Mouse (Mus musculus): Measurements from ENCODE around the gene Zfhx3. TPM values are rescaled to one million over a fixed set of nuclear protein-coding genes. Genes with fewer than 3 reads are reported as not detected.

Gene Zfhx3
- polyA plus RNA-seq, 1 experiment from 2014 or later, result 22.0 TPM

DNA sequence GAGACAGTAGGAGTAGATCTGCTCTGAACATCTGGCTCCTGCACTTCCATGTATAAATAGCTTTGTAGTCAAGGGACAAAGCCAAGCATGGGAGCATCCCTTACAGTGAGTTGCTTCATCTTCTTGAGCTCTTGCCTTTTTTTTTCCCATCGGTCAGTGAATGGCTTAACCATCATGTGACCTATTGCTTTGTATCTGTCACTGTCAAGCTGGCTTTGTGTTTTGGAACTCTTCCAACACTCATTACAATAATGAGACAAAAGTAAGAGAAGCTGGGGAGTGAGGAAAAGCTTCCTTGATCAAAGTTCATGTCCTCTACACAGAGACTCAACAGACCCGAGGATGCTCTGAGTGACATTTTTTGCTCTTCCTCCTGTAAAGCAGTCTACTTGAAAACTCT, 183.0 kb downstream of the Zfhx3 start:
- DNase-seq (ENCODE audit: low spot score), result no peak
- H3K9me3 ChIP-seq, result no peaks in the 10 kb centered on the region
- 51% methylated on average over 2 of the region's 2 CpGs for WGBS
- H3K36me3 ChIP-seq, result no peaks in the 10 kb centered on the region
- H3K4me3 ChIP-seq, result no peak overlapping the region
- H3K27me3 ChIP-seq (ENCODE audit: insufficient read depth, poor library complexity, severe bottlenecking), result no peaks in the 10 kb centered on the region
- peaks cover 7% of the 10 kb centered on the region for H3K4me1 ChIP-seq (replicated peaks)
- H3K27ac ChIP-seq, result no peak overlapping the region

- H3K4me3 ChIP-seq, result no peak overlapping the region
- no peak overlapping the region for H3K27ac ChIP-seq
- 65% methylated on average over 5 of the region's 5 CpGs for WGBS
- no peak for DNase-seq (ENCODE audit: low spot score)
- no peaks in the 10 kb centered on the region for H3K36me3 ChIP-seq
- H3K27me3 ChIP-seq (ENCODE audit: insufficient read depth, poor library complexity, severe bottlenecking), result no peaks in the 10 kb centered on the region
- H3K9me3 ChIP-seq, result no peaks in the 10 kb centered on the region
- H3K4me1 ChIP-seq (replicated peaks), result peaks cover 9% of the 10 kb centered on the region; the same call in 1 of the 2 replicates
Measured at GRCm38 (mm10) chr8:108146536-108146935, 204.1 kb downstream of the Zfhx3 start.

GRCm38 (mm10) chr8:108148599-108149249, 206.3 kb downstream of the Zfhx3 start:
- Histone ChIP-seq H3K27ac (no peak overlapping the region), H3K36me3 (no peaks in the 10 kb centered on the region), H3K4me3 (no peak overlapping the region), H3K4me1 (replicated peaks) (peaks cover 9% of the 10 kb centered on the region; the same call in 1 of the 2 replicates), H3K9me3 (no peaks in the 10 kb centered on the region), H3K27me3 (ENCODE audit: insufficient read depth, poor library complexity, severe bottlenecking) (no peaks in the 10 kb centered on the region)
- no peak for DNase-seq (ENCODE audit: low spot score)
- 74% methylated on average over 15 of the region's 15 CpGs for WGBS

DNA sequence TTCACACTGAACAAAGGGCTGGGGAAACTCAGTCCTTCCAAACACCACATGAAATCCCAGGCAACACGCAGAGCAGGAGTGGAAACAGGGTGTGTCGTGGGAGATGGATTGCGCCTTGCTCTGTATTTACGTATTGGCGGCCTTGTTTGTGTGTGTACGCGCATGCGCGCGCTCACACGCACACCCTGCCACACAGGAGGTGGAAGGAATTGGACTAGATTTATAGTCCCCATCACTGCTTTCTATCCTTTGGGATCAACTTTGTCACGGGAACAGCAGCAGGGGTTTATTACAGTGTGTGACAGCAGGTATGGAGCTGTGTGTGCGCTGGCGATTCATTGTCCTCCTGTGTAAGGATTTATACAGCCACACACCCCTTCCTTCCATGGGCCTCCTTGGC, 228.4 kb downstream of the Zfhx3 start:
- Histone ChIP-seq H3K36me3 (no peaks in the 10 kb centered on the region), H3K9me3 (no peaks in the 10 kb centered on the region), H3K4me3 (no peak overlapping the region), H3K27ac (no peak overlapping the region), H3K27me3 (ENCODE audit: insufficient read depth, poor library complexity, severe bottlenecking) (no peaks in the 10 kb centered on the region), H3K4me1 (replicated peaks) (no peaks in the 10 kb centered on the region)
- no peak for DNase-seq (ENCODE audit: low spot score)
- 93% methylated on average over 14 of the region's 14 CpGs for WGBS

DNA sequence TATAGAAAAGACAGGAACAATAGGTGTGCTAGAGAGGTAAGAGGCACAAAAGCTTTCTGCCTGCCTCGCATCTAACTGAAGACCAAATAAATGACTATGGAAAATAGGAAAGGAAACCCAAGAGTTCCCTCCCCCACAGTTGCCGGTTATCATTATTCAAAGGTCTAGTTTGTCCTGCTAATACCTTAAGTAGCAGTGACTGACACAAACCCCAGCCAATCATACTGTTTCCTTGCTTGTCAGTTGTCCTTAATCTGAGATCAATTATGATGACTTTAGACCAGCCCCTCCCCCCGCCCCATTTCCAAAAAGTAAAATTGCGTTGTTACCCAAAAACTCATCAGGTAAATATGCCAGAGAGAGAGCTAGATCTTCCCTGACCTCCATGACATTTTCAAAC, 240.9 kb downstream of the Zfhx3 start:
- Histone ChIP-seq H3K27me3 (ENCODE audit: insufficient read depth, poor library complexity, severe bottlenecking) (no peaks in the 10 kb centered on the region), H3K9me3 (no peaks in the 10 kb centered on the region), H3K4me3 (no peak overlapping the region), H3K27ac (no peak overlapping the region), H3K4me1 (replicated peaks) (0 out of 2 replicates have a peak, but pooled peaks cover under 1% of the 10 kb centered on the region), H3K36me3 (no peaks in the 10 kb centered on the region)
- no peak for DNase-seq (ENCODE audit: low spot score)
- 88% methylated on average over 4 of the region's 4 CpGs for WGBS

DNA sequence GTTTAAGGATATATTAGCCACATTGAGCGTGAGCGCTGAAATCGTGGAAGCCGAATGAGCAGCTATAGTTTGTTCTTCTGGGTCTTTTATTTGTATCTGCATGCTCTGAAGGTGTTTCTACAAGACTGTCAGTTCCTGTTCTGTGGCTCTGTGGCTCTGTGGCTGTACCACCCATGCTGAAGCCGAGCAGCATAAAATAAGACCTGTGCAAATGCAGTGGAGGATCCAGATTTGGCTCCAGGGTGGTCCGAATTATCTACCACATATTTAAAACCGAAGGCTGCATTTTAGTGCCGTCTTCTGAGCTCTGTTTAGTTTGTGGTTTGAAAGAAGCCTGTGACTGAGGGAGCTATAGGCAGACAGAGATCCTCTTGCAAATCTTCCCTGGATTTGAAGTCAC, 241.5 kb downstream of the Zfhx3 start:
- H3K9me3 ChIP-seq, result no peaks in the 10 kb centered on the region
- 0 out of 2 replicates have a peak, but pooled peaks cover 3% of the 10 kb centered on the region for H3K4me1 ChIP-seq (replicated peaks)
- 88% methylated on average over 8 of the region's 8 CpGs for WGBS
- H3K27ac ChIP-seq, result no peak overlapping the region
- no peaks in the 10 kb centered on the region for H3K36me3 ChIP-seq
- no peaks in the 10 kb centered on the region for H3K27me3 ChIP-seq (ENCODE audit: insufficient read depth, poor library complexity, severe bottlenecking)
- no peak overlapping the region for H3K4me3 ChIP-seq
- no peak for DNase-seq (ENCODE audit: low spot score)

GRCm38 (mm10) chr8:108186289-108186688, 243.8 kb downstream of the Zfhx3 start:
- Histone ChIP-seq H3K4me1 (replicated peaks) (0 out of 2 replicates have a peak, but pooled peaks cover 3% of the 10 kb centered on the region), H3K4me3 (no peak overlapping the region), H3K27ac (no peak overlapping the region), H3K27me3 (ENCODE audit: insufficient read depth, poor library complexity, severe bottlenecking) (no peaks in the 10 kb centered on the region), H3K9me3 (0 out of 2 replicates have a peak, but pooled peaks cover 4% of the 10 kb centered on the region), H3K36me3 (no peaks in the 10 kb centered on the region)
- no peak for DNase-seq (ENCODE audit: low spot score)
- WGBS, result 89% methylated on average over 3 of the region's 3 CpGs

GRCm38 (mm10) chr8:108188044-108188443, 245.6 kb downstream of the Zfhx3 start:
- DNase-seq (ENCODE audit: low spot score), result no peak
- Histone ChIP-seq H3K9me3 (0 out of 2 replicates have a peak, but pooled peaks cover 4% of the 10 kb centered on the region), H3K4me1 (replicated peaks) (0 out of 2 replicates have a peak, but pooled peaks cover 3% of the 10 kb centered on the region), H3K27ac (no peak overlapping the region), H3K27me3 (ENCODE audit: insufficient read depth, poor library complexity, severe bottlenecking) (no peaks in the 10 kb centered on the region), H3K4me3 (no peak overlapping the region), H3K36me3 (no peaks in the 10 kb centered on the region)
- 75% methylated on average over 4 of the region's 4 CpGs for WGBS

GRCm38 (mm10) chr8:108194571-108194970, 252.1 kb downstream of the Zfhx3 start:
- H3K27ac ChIP-seq, result no peak overlapping the region
- 25% methylated on average over 8 of the region's 8 CpGs for WGBS
- no peaks in the 10 kb centered on the region for H3K27me3 ChIP-seq (ENCODE audit: insufficient read depth, poor library complexity, severe bottlenecking)
- peak; percentile 24 for DNase-seq (ENCODE audit: low spot score)
- H3K4me1 ChIP-seq (replicated peaks), result peaks cover 12% of the 10 kb centered on the region; the same call in 1 of the 2 replicates
- no peak overlapping the region for H3K4me3 ChIP-seq
- no peaks in the 10 kb centered on the region for H3K36me3 ChIP-seq
- 0 out of 2 replicates have a peak, but pooled peaks cover 4% of the 10 kb centered on the region for H3K9me3 ChIP-seq

- H3K27ac ChIP-seq, result no peak overlapping the region
- no peak for DNase-seq (ENCODE audit: low spot score)
- no peaks in the 10 kb centered on the region for H3K36me3 ChIP-seq
- 94% methylated on average over 3 of the region's 3 CpGs for WGBS
- H3K4me1 ChIP-seq (replicated peaks), result peaks cover 22% of the 10 kb centered on the region
- H3K9me3 ChIP-seq, result no peaks in the 10 kb centered on the region
- H3K4me3 ChIP-seq, result no peak overlapping the region
- H3K27me3 ChIP-seq (ENCODE audit: insufficient read depth, poor library complexity, severe bottlenecking), result 0 out of 2 replicates have a peak, but pooled peaks cover 7% of the 10 kb centered on the region
Measured at GRCm38 (mm10) chr8:108215026-108215425, 272.6 kb downstream of the Zfhx3 start.

- DNase-seq (ENCODE audit: low spot score), result peak; percentile 34
- WGBS, result 40% methylated on average over 13 of the region's 13 CpGs
- Histone ChIP-seq H3K27ac (peak overlapping the region; percentile 62; the same call in 1 of the 2 replicates), H3K4me1 (replicated peaks) (peaks cover 22% of the 10 kb centered on the region), H3K9me3 (no peaks in the 10 kb centered on the region), H3K36me3 (no peaks in the 10 kb centered on the region), H3K27me3 (ENCODE audit: insufficient read depth, poor library complexity, severe bottlenecking) (peaks cover 15% of the 10 kb centered on the region), H3K4me3 (no peak overlapping the region)
Measured at GRCm38 (mm10) chr8:108218171-108218840, 275.9 kb downstream of the Zfhx3 start.

DNA sequence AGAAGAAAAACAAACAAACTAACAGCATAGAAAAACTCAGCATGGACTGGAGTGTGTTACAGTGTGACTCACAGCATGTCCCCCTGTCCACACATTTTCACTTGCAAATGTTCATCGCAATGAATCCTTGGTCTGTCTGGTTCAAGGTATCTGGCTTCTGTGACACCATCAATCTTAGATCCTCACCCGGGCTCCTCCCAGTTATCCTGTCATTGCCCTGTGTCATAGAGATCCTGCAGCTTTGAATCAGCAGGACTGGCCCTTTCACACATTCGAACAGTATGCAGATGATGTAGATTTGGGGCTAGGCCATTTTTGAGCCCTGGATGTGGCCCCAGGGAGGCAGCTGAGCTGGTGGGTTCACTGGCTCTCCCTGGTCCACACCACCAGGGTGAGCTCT, 278.1 kb downstream of the Zfhx3 start:
- Histone ChIP-seq H3K36me3 (no peaks in the 10 kb centered on the region), H3K4me1 (replicated peaks) (peaks cover 22% of the 10 kb centered on the region), H3K27me3 (ENCODE audit: insufficient read depth, poor library complexity, severe bottlenecking) (peaks cover 15% of the 10 kb centered on the region), H3K9me3 (no peaks in the 10 kb centered on the region), H3K4me3 (no peak overlapping the region), H3K27ac (no peak overlapping the region)
- DNase-seq (ENCODE audit: low spot score), result no peak
- 65% methylated on average over 3 of the region's 3 CpGs for WGBS

DNA sequence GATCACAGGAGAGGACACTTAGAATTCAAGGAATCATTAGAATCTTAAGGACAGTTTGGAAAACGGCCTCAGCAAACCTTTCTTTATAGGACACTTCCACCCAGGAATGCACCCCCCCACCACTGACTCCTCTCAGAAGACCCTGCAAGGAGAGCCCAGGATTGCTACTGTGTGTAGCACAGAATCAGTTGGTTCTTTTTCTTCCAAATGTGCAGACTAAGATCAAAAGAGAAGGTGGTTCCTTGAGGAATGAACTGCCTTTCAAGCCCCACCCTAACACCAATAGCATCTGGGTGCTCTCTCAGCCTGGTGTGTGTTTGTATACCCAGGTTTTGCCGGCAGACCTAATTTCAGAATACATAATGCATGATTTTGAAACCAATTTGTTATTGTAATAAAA, 279.6 kb downstream of the Zfhx3 start:
- peaks cover 18% of the 10 kb centered on the region for H3K4me1 ChIP-seq (replicated peaks)
- no peak overlapping the region for H3K4me3 ChIP-seq
- DNase-seq (ENCODE audit: low spot score), result no peak
- no peaks in the 10 kb centered on the region for H3K36me3 ChIP-seq
- WGBS, result 80% methylated on average over 2 of the region's 2 CpGs
- peaks cover 15% of the 10 kb centered on the region for H3K27me3 ChIP-seq (ENCODE audit: insufficient read depth, poor library complexity, severe bottlenecking)
- H3K27ac ChIP-seq, result no peak overlapping the region
- no peaks in the 10 kb centered on the region for H3K9me3 ChIP-seq

Measured in hindbrain, embryonic 10.5 days (tissue).